Comparison of ENCODE assay signal across 8 mouse cellular contexts in genomic region chr6:142514912-142515311, GRCm38 (mm10). TPM values are rescaled to one million over a fixed set of nuclear protein-coding genes. Genes with fewer than 3 reads are reported as not detected.
DNase-seq lines count a peak whose midpoint lies in the region; ATAC-seq and TF ChIP-seq lines count a peak whose summit lies in the region.

No protein-coding gene starts in this region.

- 0 out of 2 replicates have a peak, but pooled peaks cover 10% of the 10 kb centered on the region for H3K4me1 ChIP-seq in kidney, embryonic 14.5 days (ENCODE audit: control insufficient read depth, insufficient read depth, low read length)
- H3K4me1 ChIP-seq in cortical plate, adult 2 months (ENCODE audit: control insufficient read depth, insufficient read depth, low read length): peaks cover 1% of the 10 kb centered on the region
- no peaks in the 10 kb centered on the region for H3K4me1 ChIP-seq in lung, postnatal 0 days (ENCODE audit: insufficient read depth, low read depth, low read length)

- no peak overlapping the region for H3K4me3 ChIP-seq in kidney, embryonic 14.5 days (ENCODE audit: low read length)
- H3K4me3 ChIP-seq in cortical plate, adult 2 months (ENCODE audit: insufficient read depth, low read length): no peak overlapping the region
- no peak overlapping the region for H3K4me3 ChIP-seq in lung, postnatal 0 days (ENCODE audit: low read depth, low read length)

- no peak for TF ChIP-seq EP300 in lung, postnatal 0 days (IDR thresholded peaks at IDR 0.05)

- H3K9ac ChIP-seq in kidney, embryonic 14.5 days (ENCODE audit: low read depth, low read length): no peak overlapping the region
- H3K9ac ChIP-seq in lung, postnatal 0 days (replicated peaks; ENCODE audit: low read depth): no peak overlapping the region

- peak; percentile 65 for DNase-seq in kidney, adult 9 months
- DNase-seq in adrenal gland, postnatal 14 days: peak; percentile 69
- peak; percentile 62 to 82 for DNase-seq in layer of hippocampus, adult 18-20 months (ENCODE audit: low spot score in 2 of 2)
- DNase-seq in lung, postnatal 0 days (ENCODE audit: low spot score): peak; percentile 46
- peak; percentile 72 for DNase-seq in thymus, postnatal 25 days
- DNase-seq in adipocyte (ENCODE audit: low spot score): no peak

- H3K27me3 ChIP-seq in kidney, embryonic 14.5 days (ENCODE audit: control insufficient read depth, insufficient read depth, low read length): no peaks in the 10 kb centered on the region
- no peaks in the 10 kb centered on the region for H3K27me3 ChIP-seq in lung, postnatal 0 days (replicated peaks; ENCODE audit: insufficient read depth, low read length)

- peak; percentile 46 for TF ChIP-seq CTCF in cortical plate, adult 2 months (IDR thresholded peaks at IDR 0.05; ENCODE audit: extremely low read depth, insufficient read depth, low read length)
- peak; percentile 66 for TF ChIP-seq CTCF in lung, postnatal 0 days (IDR thresholded peaks at IDR 0.05)

- 4% methylated on average over 10 of the region's 10 CpGs for WGBS in kidney, embryonic 14.5 days
- 5% methylated on average over 10 of the region's 10 CpGs for WGBS in lung, postnatal 0 days

- TF ChIP-seq POLR2A in cortical plate, adult 2 months (IDR thresholded peaks at IDR 0.05; ENCODE audit: extremely low read depth, insufficient read depth, low read length): no peak

- ATAC-seq in kidney, embryonic 14.5 days (ENCODE audit: low FRiP score, low TSS enrichment): no peak
- no peak; the same call in 1 of the 2 replicates for ATAC-seq in lung, postnatal 0 days

- no peak overlapping the region for H3K4me2 ChIP-seq in kidney, embryonic 14.5 days (replicated peaks; ENCODE audit: low read depth, low read length)
- H3K4me2 ChIP-seq in lung, postnatal 0 days (replicated peaks; ENCODE audit: low read depth, low read length): no peak overlapping the region

- no peaks in the 10 kb centered on the region for H3K36me3 ChIP-seq in kidney, embryonic 14.5 days (ENCODE audit: control insufficient read depth, insufficient read depth, low read length)
- H3K36me3 ChIP-seq in lung, postnatal 0 days (ENCODE audit: insufficient read depth, low read length): no peaks in the 10 kb centered on the region

- no peak overlapping the region for H3K27ac ChIP-seq in kidney, embryonic 14.5 days (ENCODE audit: low read depth, low read length)
- H3K27ac ChIP-seq in cortical plate, adult 2 months (ENCODE audit: insufficient read depth, low read length): no peak overlapping the region
- H3K27ac ChIP-seq in lung, postnatal 0 days (ENCODE audit: low read length): no peak overlapping the region

- H3K9me3 ChIP-seq in kidney, embryonic 14.5 days (ENCODE audit: control insufficient read depth, low read length): no peaks in the 10 kb centered on the region
- no peaks in the 10 kb centered on the region for H3K9me3 ChIP-seq in lung, postnatal 0 days (ENCODE audit: low read length)

RNA-seq across cellular contexts. Expression of gene Ldhb, which starts 7.2 kb away (rescaled TPM):
- 578 and 592 TPM in 2 replicates for polyA plus RNA-seq in kidney, embryonic 14.5 days (2014; fragmentation: Nextera tagmentation; extraction: Ambion mirVana)
- 446 and 476 TPM in 2 replicates for total RNA-seq in adrenal gland, postnatal 14 days (2021)
- polyA plus RNA-seq in cortical plate, adult 2 months (2012; rRNA removed): 1,109 and 1,198 TPM in 2 replicates
- total RNA-seq in layer of hippocampus, adult 18-20 months (2021): 100 to 1,000 TPM; 589 to 628 TPM
- 182 and 184 TPM in 2 replicates for polyA plus RNA-seq in lung, postnatal 0 days (2015; fragmentation: Nextera tagmentation; extraction: Ambion mirVana)

RNA-seq across cellular contexts. Expression of gene Gys2, which starts 42.0 kb away (rescaled TPM):
- not detected in 2 replicates for polyA plus RNA-seq in kidney, embryonic 14.5 days (2014; fragmentation: Nextera tagmentation; extraction: Ambion mirVana)
- 4.3 and 15.7 TPM in 2 replicates for total RNA-seq in adrenal gland, postnatal 14 days (2021)
- polyA plus RNA-seq in cortical plate, adult 2 months (2012; rRNA removed): 0.13 TPM in 1 of 2 replicates, not detected in the other
- under 1 TPM; 0.12 to 0.28 TPM for total RNA-seq in layer of hippocampus, adult 18-20 months (2021)
- polyA plus RNA-seq in lung, postnatal 0 days (2015; fragmentation: Nextera tagmentation; extraction: Ambion mirVana): not detected in 2 replicates

RNA-seq across cellular contexts. Expression of gene Kcnj8, which starts 56.5 kb away (rescaled TPM):
- polyA plus RNA-seq in kidney, embryonic 14.5 days (2014; fragmentation: Nextera tagmentation; extraction: Ambion mirVana): 18.8 and 21.0 TPM in 2 replicates
- 20.5 and 24.1 TPM in 2 replicates for total RNA-seq in adrenal gland, postnatal 14 days (2021)
- polyA plus RNA-seq in cortical plate, adult 2 months (2012; rRNA removed): 5.1 and 5.6 TPM in 2 replicates
- total RNA-seq in layer of hippocampus, adult 18-20 months (2021): 1 to 10 TPM; 1.6 to 2.2 TPM
- polyA plus RNA-seq in lung, postnatal 0 days (2015; fragmentation: Nextera tagmentation; extraction: Ambion mirVana): 17.7 and 21.5 TPM in 2 replicates
